Mouse (Mus musculus) E14TG2a.4 (cell line): Measurements from ENCODE around the gene Bphl.

Experiments
- CTCF ChIP-seq: conservative IDR thresholded peaks from 2 replicates; pipeline ENCODE4 v1.5.1; 2014; ENCODE audit warnings: low read length
- POU5F1 ChIP-seq: IDR thresholded peaks from 2 replicates; pipeline ENCODE4 v1.6.1; 2014; ENCODE audit warnings: low read length, borderline replicate concordance

DNA sequence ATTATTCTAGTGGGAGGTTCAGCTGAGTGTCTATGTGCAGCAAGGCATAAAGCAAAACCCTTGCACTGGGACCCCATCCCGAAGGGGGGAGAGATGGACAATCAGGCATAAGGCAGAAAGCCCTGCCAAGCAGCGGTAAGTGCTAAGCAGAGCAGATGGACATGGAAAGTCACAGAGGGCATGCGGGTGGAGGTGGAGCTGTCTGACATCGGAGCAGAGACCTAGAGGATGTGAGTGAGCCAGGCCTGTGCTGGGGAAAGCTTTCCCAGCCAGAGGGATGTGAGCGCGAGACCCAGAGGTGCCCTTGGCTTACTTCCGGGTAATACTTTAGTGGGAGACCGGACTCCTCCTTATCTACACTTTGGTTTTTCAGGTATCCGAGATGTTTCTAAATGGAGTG lies 22.7 kb downstream of the Bphl start:
- TF ChIP-seq CTCF (no peak), POU5F1 (no peak)
